Mouse (Mus musculus) neutrophil, adult 5-6 weeks (primary cell): ENCODE results near the gene Faf1. TPM values are rescaled to one million over a fixed set of nuclear protein-coding genes. Genes with fewer than 3 reads are reported as not detected.
"Not testable (repeated sequence)": the region's sequence is repeated elsewhere in the genome, so short reads cannot be mapped to it uniquely, and the experiment has no call there.

ENCODE experiments used
- ATAC-seq: fragments of 151-379, 151-347 bp; 2 replicates; pipeline ENCODE4 v1.8.0; 2017; ENCODE audit warnings: mild to moderate bottlenecking, moderate TSS enrichment; ENCODE audit not compliant: insufficient number of reproducible peaks, poor library complexity, low FRiP score, severe bottlenecking; ENCODE audit errors: extremely low read depth
- total RNA-seq: library from RNA; stranded (forward); fragments of 200-1000 nt; gene quantifications from 2 replicates; pipeline ENCODE4 v1.2.3, GENCODE M21; 2017

Faf1 gene
- total RNA-seq, 1 experiment from 2014 or later = 32.5 TPM

- ATAC-seq = no peak
These were observed 14.1 kb upstream of the Faf1 start for GRCm38 (mm10) chr4:109662271-109662670.

- no peak for ATAC-seq
These were observed 12.3 kb upstream of the Faf1 start for GRCm38 (mm10) chr4:109664091-109664490.

- peak; percentile 45; the same call in 1 of the 2 replicates for ATAC-seq
These were observed 11.0 kb upstream of the Faf1 start for GRCm38 (mm10) chr4:109665101-109665981.

- ATAC-seq = peak; percentile 58
These were observed 10.4 kb upstream of the Faf1 start for GRCm38 (mm10) chr4:109665982-109666460.

GRCm38 (mm10) chr4:109666461-109667269 is 9.7 kb upstream of the Faf1 start, which contains the start of gene Cdkn2c:
Gene Cdkn2c, minus strand, starts transcription at chr4:109667189.
- ATAC-seq = peak; percentile 58

- ATAC-seq = no peak
These were observed 8.9 kb upstream of the Faf1 start for GRCm38 (mm10) chr4:109667518-109667917.

GRCm38 (mm10) chr4:109670213-109670612 is 6.2 kb upstream of the Faf1 start:
- no peak for ATAC-seq

GRCm38 (mm10) chr4:109671941-109672340 is 4.4 kb upstream of the Faf1 start:
- no peak for ATAC-seq

GRCm38 (mm10) chr4:109674097-109674496 is 2.3 kb upstream of the Faf1 start:
- ATAC-seq = no peak

- ATAC-seq = no peak
These were observed 833 bp downstream of the Faf1 start for GRCm38 (mm10) chr4:109677221-109677620.

- no peak for ATAC-seq
These were observed 7.2 kb downstream of the Faf1 start for GRCm38 (mm10) chr4:109683561-109683960.

GRCm38 (mm10) chr4:109692674-109693073 is 16.3 kb downstream of the Faf1 start:
- no peak for ATAC-seq

GRCm38 (mm10) chr4:109700727-109701126 is 24.3 kb downstream of the Faf1 start:
- not testable (repeated sequence) for ATAC-seq

GRCm38 (mm10) chr4:109703568-109703967 is 27.2 kb downstream of the Faf1 start:
- peak; percentile 61; the same call in 1 of the 2 replicates for ATAC-seq

GRCm38 (mm10) chr4:109705349-109705748 is 29.0 kb downstream of the Faf1 start:
- no peak for ATAC-seq

GRCm38 (mm10) chr4:109719281-109719680 is 42.9 kb downstream of the Faf1 start:
- no peak for ATAC-seq

GRCm38 (mm10) chr4:109729281-109729680 is 52.9 kb downstream of the Faf1 start:
- ATAC-seq = peak; percentile 44; the same call in 1 of the 2 replicates

- no peak for ATAC-seq
These were observed 59.4 kb downstream of the Faf1 start for GRCm38 (mm10) chr4:109735754-109736153.

- ATAC-seq = no peak
These were observed 67.6 kb downstream of the Faf1 start for GRCm38 (mm10) chr4:109743984-109744383.
